Mouse (Mus musculus) G1E-ER4 (cell line): ENCODE measurements around the gene Htr3b. TPM values are rescaled to one million over a fixed set of nuclear protein-coding genes. Genes with fewer than 3 reads are reported as not detected.

Experiments used
- GATA1 ChIP-seq: IDR thresholded peaks from one replicate; pipeline ENCODE4 v1.8.0; 2012; ENCODE audit warnings: low read length, inconsistent platforms
- polyA plus RNA-seq: library from polyadenylated mRNA; stranded (reverse); fragments of >175 nt; gene quantifications from 2 replicates; pipeline ENCODE4 v1.2.3, GENCODE M21; 2012

Gene Htr3b
- not detected in 2 replicates for polyA plus RNA-seq

DNA sequence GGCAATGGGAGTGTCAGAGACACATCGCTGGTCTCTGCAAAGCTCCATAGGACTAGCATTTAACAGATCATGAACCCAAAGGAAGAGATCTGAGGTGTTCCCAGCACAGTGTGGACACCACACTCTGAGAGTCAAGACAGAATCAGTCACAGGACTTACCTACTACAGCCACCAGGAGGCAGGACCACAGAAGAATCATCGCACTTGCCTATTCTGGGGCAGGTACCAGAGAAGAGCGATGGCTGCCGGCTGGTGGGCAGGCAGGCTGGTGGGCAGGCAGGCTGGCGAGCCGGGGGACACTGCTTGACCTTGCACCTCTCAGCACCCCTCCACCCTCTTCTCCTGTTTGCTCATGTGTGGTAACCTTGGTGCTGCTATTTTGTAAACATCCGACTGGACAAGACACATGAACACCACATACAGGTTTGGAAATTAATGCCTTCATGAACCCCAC lies at the start of gene Htr3b:
Gene Htr3b (minus strand): TSS at position 404 of the 454 bp plus-strand sequence.
- TF ChIP-seq GATA1 = no peak

DNA sequence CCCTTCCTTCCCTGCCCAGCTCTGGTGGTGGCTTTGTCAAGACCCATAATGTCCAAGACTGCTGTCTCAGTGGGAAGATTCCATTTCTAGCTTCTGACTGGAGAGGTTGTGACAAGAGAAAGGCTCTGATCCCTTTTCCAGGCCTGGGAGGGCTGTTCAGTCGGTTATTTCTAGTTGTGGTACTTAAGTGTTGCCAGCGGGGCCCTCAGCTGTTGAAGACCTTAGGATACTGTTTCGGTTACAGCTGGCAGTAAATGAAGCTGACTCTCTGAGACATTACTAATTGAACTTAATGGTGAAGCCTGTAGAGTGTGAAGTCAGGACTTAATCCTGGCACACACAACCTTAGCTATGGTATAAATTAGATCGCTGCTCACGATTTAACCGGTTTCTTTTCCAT lies 34.5 kb upstream of the Htr3b start:
- TF ChIP-seq GATA1 = no peak

DNA sequence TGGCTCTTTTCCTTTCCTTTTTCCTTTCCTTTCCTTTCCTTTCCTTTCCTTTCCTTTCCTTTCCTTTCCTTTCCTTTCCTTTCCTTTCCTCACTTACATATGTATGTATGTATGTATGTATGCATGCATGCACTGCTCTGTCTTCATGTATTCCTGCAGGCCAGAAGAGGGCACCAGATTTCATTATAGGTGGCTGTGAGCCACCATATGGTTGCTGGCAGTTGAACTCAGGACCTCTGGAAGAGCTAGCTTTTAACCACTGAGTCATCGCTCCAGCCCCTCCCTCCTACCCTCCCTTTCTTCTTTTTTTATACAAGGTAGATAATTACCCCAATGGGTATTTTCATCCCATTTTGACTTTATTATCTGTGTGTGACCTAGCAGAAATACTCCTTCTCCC lies 30.9 kb upstream of the Htr3b start:
- no peak for TF ChIP-seq GATA1

DNA sequence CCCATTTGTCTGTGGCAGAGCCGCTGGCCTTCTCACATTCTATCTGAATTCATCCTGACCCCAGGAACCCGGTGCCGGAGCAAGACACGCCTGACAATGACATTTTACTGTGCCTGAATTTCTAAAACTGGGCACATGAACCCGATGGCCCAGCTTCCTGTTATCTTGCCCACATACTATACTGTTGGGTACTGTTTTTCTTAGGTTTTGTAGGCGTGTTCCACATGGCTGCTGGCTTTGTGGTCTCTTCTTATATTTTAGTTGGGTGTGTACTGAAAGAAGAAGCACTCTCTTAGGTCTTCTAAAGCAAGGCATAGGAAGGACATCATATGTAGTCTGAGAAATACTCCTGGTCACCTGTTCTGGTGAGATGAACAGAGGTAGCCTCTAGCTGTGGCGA lies 30.0 kb upstream of the Htr3b start:
- no peak for TF ChIP-seq GATA1

DNA sequence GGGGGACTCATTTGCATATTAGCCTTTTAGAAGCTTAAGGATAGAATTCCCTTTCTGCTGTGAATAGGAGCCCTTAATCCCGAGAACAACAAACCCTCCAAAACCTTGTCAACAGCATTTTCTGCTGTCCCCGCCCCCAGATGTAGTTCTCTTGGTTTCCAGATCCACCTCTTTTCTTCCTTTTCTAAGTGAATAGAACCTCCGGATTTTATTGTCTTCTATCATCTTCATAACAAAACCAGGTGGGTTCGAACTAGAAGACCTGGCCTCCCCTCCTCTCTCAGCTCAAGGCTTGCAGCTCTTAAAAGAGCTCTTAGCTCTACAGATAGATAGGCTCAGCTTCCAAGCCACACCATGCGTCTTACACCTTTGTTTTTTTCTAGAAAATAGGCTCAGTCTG lies 26.9 kb upstream of the Htr3b start:
- TF ChIP-seq GATA1 = no peak

DNA sequence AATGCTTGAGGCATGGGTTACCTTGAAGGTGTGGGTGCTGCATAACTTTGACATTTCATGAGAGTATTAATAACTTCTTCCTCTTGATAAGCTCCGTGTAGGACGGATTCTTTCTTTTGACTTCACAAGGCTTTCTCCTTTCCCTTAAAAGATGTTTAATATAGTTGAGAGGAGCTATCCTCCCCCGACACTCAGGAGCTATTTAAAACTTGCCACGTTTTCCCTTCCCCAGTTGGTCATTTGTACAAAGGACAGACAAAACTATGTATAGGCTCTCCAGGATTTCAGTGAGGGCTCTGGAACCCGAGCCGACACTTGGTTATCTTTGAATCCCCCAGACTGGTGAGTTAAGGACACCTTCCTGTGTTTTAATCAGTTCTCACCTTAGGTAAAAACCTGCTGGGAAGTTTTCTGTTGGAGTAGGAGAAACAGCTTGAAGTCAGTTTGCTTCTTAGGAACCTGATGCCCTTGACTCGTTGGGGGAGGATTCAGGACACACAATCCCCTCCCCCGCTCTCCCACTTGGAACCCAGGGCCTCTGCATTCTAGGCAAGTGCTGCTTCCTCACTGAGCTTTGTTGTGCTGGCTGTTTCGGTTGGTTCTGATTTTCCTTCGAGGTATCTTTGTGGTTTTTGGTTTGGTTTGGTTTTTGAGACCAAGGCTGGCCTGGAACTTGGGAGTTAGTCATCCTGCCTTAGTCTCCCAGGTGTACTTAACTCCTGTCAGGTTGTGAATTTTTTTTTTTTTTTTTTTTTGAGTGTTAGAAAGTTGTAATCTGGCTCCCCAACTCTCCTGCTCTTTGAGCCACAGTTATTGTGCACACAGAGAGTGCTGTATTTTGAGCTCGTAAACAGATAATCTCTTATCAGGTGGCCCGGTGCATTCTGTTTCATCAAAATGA lies 22.7 kb upstream of the Htr3b start:
- TF ChIP-seq GATA1 = no peak

DNA sequence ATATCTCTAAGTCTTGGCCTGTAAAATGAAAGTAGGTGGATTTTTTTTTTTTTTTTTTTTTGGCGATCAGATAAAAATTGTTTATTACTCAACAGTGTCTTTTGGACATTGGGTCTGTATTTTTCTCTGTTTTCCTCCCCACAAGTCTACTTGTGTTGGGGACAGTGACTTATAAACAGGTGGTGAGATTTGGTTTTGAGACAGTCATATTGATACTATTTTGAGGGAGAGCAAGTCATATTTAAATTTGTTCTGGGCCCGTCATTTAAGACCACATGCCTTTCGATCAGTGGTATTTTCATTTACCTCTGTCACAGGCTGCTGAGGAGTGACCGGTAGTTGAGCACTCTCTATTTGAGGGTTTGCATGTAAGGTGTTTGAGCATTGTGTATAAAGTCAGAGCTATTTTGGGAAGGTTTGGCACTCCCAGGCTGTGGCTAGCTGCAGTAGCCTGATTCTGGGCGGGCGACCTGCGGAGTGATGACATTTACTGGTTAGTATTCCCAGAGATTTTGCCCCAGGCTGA lies 21.9 kb upstream of the Htr3b start:
- no peak for TF ChIP-seq GATA1

DNA sequence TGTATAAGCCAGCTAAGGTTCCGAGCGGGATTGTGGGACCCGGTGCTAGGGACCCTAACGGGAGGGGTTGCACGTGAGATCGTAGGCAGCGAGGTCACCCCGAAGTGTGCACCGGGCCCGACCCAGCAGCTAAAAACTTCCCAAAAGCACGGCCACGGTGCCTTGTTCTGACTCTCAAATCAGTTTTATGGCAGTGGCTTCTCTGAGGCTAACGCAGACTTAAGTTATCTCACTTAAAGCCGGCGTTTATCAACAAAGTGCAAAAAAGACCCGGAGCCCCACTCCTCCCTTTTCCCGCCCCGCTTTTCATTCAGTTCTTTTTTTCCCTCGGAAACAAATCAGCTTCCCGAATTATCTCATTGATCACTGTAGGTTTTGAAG lies 20.9 kb upstream of the Htr3b start:
- TF ChIP-seq GATA1 = no peak

DNA sequence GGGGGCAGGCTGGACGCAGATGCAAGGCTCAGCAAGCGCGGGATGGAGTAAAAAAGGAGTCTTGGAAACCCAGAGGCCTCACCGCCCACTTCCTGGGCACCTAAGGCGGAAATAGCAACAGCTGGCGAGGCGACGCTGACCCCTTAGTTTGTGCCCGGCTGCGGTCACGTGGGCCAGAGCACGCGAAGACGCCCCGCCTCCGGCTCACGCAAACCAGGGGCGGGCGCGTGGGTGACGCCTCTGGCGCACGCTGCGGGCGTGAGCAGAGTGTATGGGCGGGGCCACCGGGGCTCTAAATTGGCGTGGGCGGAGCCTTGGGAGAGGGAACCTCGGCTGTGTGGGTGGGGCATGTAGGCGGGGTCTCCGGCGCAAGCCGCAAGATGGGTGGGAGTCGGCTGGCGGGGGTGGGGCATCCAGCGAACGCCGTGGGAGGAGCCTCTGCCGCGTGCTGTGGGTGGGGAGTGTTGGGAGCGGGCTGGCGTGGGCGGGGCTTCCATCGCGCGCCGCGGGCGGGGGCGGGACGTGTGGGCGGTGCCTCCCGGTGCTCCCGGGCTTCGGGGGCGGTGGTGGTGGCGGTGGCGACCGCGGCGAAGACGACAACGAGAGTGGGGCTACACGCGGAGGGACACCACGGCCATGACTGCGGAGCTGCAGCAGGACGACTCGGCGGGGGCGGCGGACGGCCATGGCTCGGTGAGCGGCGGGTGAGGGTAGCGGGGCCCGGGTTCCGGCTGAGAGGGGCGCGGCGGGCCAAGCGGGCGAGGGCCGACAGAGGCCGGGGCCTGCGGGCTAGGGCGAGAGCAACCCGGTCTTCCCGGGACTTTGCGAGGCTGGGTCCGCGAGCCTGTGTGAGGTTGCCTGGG lies 20.3 kb upstream of the Htr3b start, which contains the start of gene Usp28:
Gene Usp28 (plus strand): TSS at position 531 of the 863 bp plus-strand sequence.
- no peak for TF ChIP-seq GATA1

DNA sequence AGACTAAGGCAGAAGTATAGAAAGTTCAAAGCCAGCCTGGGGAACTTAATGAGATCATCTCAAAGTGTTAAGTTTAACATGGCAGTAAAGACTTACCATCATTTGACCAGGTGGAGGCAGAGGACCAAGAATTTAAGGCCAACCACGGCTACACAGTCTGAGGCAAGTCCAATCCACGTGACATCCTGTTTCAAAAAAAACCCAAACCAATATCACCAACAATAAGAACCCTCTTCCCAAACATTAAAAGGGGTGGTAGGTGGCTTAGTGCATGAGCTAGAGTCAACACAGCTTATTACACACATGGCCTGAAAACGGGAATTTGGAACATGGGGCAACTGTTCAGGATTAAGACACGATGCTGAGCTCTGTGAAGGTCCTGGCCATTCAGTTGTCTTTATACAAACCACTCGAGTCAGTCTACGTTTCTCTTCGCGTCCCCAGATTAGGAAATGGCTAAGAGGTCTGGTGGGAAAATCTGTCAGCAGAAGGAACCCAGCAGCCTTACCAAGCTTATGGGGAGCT lies 19.6 kb upstream of the Htr3b start:
- TF ChIP-seq GATA1 = no peak

DNA sequence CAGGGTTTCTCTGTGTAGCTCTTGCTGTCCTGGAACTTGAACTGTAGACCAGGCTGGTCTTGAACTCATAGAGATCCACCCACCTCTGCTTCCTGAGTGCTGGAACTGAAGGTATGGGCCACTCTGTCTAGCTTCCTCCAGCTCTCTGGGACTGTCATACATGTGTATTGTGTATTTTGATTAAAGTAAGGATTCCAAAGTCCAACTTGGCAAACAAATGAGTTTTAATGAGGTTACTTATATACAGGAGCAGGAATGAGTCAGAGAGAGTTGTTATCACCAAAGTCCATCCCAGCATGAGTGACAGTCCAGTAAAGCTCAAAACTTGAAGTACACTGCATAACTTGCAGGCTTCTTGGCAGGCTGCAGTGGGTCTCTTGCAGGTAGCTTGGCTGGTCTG lies 17.0 kb upstream of the Htr3b start:
- TF ChIP-seq GATA1 = no peak

DNA sequence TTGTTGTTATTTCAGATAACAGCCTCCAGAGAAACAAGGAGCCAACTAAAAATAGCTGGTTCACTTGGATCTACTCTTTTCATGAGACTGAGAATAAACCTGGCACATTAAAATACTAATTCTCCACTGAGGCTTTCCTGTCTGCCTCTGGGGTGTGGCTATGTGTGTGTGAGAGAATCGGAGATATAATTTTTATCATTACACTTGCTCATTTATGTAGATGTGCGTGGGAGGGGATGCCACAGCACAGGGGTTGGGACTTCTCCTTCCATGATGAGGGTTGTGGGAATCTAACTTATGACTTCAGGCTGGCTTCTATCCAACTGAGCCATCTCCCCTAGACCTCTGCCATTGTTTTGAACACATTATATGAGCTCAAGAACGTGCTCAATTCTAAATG lies 16.0 kb upstream of the Htr3b start:
- no peak for TF ChIP-seq GATA1

DNA sequence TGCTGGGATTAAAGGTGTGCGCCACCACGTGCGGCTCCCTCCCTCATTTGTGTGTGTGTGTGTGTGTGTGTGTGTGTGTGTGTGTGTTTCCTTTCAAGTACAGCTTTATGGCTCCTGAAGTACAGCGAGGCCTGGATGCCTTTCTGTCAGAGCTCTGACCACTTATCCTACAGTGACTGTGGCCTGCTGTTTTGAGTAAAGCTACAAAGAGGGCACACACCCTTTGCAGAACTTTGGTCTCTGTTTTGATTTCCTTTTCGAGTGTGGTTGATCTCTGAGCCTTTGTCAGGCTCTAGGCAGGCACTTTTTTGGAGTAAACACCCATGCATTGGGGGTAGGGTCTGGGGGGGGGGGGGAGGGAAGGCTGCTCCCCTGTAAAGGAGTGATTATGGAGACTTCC lies 15.6 kb upstream of the Htr3b start:
- TF ChIP-seq GATA1 = no peak

DNA sequence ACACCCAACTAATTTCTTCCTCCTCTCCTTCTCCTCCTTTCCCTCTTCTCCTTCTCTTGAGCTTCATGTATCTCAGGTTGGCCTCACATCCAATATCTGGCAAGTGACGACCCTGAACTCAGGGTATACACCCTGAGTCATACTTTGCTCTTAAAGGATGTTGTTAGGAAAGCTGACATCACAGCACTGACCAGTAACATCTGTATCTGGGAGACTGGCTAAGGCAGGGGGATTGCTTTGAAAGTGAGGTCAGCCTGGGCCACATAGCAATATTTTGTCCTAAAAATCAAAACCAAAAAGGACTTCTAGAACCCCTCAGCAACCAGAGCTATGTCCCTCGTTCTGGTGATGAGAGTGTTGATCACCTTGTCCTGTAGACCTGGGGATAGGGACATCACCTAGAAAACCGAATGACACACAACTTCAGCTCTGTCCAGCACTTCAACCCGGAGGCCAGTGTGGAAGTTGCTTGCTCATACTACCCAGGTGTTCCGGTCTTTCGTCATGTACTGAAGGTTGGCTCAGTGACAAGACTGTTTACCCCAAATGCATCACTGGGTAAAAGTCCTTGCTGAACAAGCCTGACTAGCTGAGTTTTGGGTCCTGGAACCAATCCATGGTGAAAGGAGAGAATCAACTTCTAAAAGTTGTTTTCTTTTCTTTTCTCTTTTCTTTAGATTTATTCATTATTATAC lies 12.0 kb upstream of the Htr3b start:
- no peak for TF ChIP-seq GATA1

DNA sequence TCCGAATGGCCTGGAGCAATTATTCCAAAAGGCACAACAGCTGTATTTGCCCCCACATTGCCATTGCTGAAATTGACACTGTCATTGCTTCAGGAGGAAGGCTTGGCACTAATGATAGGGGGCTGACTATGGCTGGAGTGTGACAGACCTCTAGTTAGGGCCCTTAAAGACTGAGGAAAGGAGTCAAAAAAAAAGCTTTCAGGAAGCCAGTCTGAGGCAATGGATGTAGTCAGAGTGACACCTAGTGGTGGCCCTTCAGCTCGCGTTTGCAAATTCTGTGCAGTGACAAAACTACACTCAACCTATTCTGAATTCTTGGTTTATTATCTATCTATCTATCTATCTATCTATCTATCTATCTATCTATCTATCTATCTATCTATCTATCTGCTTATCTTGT lies 7.7 kb upstream of the Htr3b start:
- no peak for TF ChIP-seq GATA1

DNA sequence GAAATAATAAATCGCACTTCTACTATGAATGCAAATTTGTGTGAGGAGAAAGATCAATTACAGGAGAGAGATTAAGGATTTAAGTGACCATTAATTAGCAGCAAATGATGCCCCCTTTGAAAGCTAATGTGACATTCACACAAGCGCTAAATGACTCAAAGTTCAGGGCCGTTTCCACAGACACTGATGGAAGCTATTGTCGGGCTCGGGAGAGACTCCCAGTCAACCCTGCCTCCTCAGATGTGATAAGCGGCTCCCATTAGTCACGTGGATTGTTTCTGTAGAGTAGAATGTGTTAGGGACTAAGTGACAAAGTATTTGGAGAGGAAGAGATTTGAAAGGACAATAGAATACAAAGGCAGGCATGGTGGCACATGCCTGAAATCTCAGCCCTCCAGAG lies 2.7 kb downstream of the Htr3b start:
- TF ChIP-seq GATA1 = no peak
